Mouse (Mus musculus) cerebellum, adult 18-20 months (tissue): Measurements from ENCODE around the gene Plppr5.

Experiments used
- DNase-seq, 2 experiments: peaks; one replicate each; pipeline ENCODE4 v3.0.0; 2021

The Plppr5 gene

GRCm38 (mm10) chr3:117574529-117575252, at the start of gene Plppr5:
Plppr5 (plus strand) TSS chr3:117574836.
- peak; percentile 3 to 14 for DNase-seq

- no peak for DNase-seq
Observed at GRCm38 (mm10) chr3:117549899-117550298, 24.7 kb upstream of the Plppr5 start.

DNA sequence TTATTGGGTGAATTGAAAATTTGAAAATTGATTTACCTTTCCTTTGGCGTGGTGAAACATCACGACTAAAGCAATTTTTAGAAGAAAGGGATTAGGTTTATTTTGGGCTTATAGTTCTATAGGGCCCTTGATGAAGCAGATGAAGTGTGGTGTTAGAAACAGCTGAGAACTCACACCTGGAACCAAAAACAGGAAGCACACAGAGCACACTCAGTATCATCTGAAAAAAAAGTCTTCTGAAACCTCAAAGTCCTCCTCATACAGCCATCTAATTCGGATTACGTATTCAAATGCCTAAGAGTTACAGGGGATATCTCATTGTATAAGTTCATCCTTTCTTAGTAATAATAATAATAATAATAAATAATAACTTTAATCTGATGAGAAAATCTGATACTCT, 24.1 kb upstream of the Plppr5 start:
- no peak for DNase-seq

DNA sequence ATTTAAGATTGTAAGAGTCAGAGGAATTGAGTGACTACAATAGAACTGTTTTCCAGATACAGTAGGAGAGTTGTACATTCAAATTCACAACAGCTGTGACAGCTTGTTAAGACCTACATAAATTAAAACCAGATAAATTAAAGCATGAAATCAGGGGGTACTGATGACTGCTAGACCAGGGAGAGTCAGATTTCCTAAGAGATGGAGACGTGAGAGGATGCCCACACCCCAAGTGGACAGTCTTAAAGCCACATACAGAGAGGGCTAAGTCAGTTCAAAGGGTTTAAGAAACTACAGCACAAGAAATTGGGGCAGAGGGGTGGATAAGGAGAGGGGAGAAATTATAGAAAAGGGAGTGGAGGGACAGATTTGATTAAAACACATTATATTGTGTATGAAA, 17.7 kb upstream of the Plppr5 start:
- DNase-seq, result no peak

- DNase-seq, result peak; percentile 7 to 15
Observed at GRCm38 (mm10) chr3:117575253-117575927, 754 bp downstream of the Plppr5 start.

GRCm38 (mm10) chr3:117575928-117576254, 1.3 kb downstream of the Plppr5 start:
- DNase-seq, result no peak

GRCm38 (mm10) chr3:117577349-117577748, 2.7 kb downstream of the Plppr5 start:
- DNase-seq, result peak; percentile 10 to 27

GRCm38 (mm10) chr3:117582628-117583027, 8.0 kb downstream of the Plppr5 start:
- no peak for DNase-seq

- DNase-seq, result no peak
Observed at GRCm38 (mm10) chr3:117602404-117602803, 27.8 kb downstream of the Plppr5 start.

DNA sequence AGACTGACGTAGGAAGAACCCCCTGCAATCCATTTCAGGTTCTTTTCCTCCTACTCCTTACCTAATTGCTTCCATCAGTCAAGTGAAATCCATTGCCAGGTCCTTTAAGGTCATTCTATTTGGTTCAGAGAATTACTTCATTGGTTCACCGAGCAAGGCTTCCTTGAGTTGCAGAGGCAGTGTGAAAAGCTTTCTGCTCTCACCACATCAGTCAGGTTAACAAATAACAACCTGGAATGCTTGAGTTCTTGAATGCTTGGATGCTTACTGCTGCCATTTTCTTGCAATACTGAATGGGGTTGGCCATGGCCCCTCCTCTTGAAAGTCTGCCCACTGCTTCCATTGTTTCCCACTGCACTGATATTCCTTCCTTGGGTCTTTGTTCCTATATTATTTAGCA, 28.8 kb downstream of the Plppr5 start:
- no peak for DNase-seq

DNA sequence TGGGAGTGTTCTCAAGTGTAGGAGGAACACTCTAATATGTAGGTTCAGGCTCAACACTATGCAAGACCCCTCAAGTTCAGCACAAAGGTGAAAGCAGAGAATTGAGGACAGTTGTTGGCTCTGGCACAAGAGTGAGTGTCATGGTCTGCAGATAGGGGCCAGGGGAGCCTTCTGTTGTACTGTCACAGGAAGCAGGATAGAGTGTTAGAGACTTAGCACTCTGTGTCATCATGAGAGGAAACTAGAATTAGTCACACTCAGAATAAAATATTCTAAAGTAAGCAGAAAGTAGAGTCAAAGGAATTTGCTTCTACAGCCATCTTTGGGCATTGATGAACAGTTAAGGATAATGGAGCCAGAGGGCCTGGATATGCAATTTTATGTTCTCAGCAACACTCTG, 31.7 kb downstream of the Plppr5 start:
- DNase-seq, result no peak

- no peak for DNase-seq
Observed at GRCm38 (mm10) chr3:117611453-117611852, 36.8 kb downstream of the Plppr5 start.

- no peak for DNase-seq
Observed at GRCm38 (mm10) chr3:117614856-117615255, 40.2 kb downstream of the Plppr5 start.

- DNase-seq, result no peak
Observed at GRCm38 (mm10) chr3:117625257-117626001, 50.8 kb downstream of the Plppr5 start.

- no peak for DNase-seq
Observed at GRCm38 (mm10) chr3:117628799-117629198, 54.2 kb downstream of the Plppr5 start.

DNA sequence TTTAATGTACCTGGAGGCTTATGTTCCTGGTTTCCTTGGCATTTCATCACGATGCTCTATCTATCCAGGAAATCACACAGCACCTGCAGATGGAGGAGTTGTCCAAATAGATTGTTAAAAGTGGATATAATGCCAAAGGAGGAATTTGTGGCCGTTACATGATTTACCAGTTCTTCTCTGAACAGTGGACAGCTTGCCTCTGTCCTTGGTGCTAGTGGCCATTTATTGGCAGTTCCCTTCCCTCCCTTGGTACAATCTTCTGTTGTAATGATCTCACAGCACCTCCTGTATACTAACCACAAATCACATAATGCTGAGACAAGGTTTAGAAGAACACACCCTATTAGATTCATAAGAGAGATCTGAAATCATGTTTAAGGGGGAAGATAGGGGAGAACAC, 55.7 kb downstream of the Plppr5 start:
- DNase-seq, result no peak

DNA sequence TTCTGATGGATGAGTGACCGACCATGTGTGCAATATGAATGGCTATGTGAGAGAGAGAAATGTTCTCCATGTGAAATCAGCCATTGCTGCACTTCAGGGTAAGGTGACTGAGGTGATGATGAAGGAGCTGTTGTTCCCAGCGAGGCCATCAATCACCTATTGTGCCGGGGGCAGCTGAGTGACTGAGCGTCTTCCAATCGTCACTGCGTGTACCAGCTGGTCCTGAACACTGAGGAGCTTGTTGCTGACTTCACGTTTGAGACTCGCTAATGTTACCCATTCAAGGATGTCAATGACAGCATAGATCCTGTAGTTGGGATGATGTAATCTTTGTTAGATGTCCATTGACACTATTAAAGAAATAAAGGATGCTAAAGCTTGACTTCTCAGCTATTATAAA, 74.0 kb downstream of the Plppr5 start:
- no peak for DNase-seq

DNA sequence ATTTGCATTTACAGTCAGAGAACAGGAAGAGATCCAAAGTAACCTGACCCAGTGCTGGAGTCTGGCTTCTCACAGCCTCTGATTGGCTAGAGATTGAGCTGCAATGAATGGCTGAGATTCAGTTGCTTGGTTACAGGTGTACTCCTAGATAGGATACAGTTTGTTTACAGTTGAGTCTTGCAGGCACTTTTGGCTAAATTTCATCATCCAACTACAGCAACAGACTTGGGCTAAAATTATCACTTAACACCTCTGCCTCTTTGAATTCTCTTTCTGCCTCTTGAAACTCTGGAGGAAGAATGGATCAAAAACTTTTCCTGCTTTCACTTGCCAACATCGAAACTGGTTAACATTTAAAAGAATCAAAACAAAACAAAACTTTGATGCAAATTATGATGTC, 89.7 kb downstream of the Plppr5 start:
- no peak for DNase-seq

DNA sequence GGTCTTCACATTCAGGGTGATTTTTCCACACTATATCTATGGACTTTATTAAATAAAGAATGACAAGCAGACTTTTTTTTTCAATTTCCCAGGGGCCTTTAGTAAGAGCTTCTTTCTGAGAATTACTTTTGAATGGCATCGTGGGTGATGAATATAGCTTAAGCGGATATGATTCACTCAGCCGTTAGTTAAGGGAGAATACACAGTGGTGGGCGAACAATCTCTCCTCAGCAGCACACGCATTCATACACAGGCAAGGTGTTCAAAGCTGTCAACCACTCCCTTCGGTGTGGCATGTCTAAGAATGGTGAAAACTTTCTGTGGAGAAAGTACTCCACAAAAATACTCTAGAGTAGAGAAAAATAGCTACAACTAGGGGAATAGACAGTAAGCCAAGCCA, 104.6 kb downstream of the Plppr5 start:
- DNase-seq, result no peak

DNA sequence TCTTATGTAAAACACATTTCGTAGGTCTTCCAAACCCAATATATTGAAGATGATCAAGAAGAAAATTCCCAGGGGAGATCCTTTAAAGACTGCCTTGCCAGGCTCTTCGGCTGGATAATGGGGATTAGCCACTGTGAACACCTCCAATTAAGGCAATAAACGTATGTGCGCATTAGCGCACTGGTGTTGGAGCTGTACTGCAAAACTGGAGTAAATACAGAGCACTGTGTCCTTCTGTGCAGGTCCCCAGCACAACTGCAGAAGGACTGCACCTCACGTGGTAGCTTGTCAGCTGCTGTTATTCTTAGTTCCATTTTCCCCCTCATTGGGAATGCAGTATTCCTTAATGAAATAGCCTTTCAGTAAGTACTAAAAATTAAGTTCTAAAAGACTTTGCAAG, 110.0 kb downstream of the Plppr5 start:
- no peak for DNase-seq

DNA sequence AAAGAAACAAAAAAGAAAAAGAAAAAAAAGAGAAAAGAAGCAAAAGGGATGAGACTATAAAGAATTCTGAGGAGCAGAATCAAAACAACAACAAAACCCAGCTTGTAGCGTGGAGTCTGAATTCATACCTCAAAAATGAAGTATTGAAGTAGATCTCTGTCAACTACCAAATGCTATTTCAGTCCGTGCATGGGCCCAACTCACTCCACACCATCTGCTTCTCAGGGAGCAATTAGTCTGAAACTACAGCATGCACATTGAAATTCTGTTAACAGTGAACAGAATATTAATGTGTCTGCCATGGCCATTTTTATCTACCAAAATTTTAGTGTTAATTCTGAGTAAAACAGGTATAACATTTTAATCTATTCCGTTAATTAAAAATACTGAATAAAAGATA, 111.4 kb downstream of the Plppr5 start:
- DNase-seq, result no peak

DNA sequence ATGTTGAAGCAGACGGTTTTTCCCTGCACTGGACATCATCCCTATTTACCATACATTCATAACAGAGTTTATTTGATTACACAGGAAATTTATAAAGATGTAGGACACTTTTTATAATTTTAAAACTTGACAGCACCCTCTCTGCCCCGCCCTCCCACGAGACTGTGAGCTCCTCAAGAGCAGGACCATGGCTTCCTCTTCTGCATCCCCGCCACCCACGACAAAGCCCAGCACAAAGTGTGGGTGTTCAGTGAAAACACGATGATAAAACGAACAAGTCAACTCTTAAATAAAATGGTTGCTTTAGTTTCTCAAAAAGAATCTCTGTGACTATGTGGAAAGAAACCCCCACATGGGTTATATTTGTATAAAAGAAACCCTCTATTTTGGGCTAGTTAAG, 112.0 kb downstream of the Plppr5 start:
- no peak for DNase-seq

GRCm38 (mm10) chr3:117694736-117695135, 120.1 kb downstream of the Plppr5 start:
- DNase-seq, result no peak

DNA sequence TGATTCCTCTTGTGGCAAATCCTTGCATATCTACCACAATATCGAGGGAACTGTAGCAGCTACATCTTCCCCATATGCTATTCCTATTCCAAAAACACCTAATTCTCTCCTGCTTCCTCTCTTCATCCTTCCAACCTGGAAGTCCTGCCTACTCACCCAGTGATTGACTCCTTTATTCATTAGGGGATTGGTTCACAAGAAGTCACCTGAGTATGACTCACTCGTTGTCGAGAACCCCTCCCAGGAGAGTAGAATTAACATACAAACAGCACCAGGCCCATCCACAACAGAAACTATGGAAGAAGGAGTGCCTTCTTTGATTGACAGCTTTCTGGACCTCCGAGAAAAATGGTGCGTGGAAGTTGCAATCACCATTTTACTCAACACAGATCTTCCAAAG, 121.7 kb downstream of the Plppr5 start:
- DNase-seq, result no peak
